Mouse (Mus musculus) stomach, postnatal 0 days (tissue): Measurements from ENCODE around the gene Ccdc33.

Source experiments
- CTCF ChIP-seq: IDR thresholded peaks from 2 replicates; pipeline ENCODE4 v1.5.1; 2016; ENCODE audit warnings: antibody characterized with exemption, low read depth, mild to moderate bottlenecking, moderate library complexity
- EP300 ChIP-seq: optimal IDR thresholded peaks from 2 replicates; pipeline ENCODE3; 2016; ENCODE audit warnings: antibody characterized with exemption

DNA sequence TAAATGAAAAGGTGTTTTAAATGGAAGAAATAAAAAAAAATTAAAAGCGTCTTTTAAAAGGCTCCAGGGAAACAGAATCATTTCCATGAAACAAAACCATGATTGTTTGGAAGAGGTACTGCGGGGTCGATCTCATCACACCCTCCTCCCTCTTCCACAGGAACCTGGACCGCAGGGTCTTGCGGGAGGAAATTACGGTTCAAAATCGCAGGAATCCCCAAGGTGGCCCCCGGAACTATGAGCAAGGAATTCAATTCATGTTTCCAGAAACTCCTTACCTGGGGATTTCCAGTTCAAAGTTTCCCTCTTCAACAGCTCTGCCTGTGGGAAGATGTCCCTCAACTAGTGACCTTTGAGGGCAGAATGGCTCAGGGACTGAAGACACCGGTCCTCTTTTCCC, 4.6 kb downstream of the Ccdc33 start:
- TF ChIP-seq CTCF, result no peak
- no peak for TF ChIP-seq EP300
